Mouse (Mus musculus) liver, embryonic 12.5 days (tissue): Measurements from ENCODE around the gene Rhof. TPM values are rescaled to one million over a fixed set of nuclear protein-coding genes. Genes with fewer than 3 reads are reported as not detected.
A peak's percentile ranks its signal among the peaks of the same experiment; 100 is the strongest.
"Not testable (repeated sequence)": the region's sequence is repeated elsewhere in the genome, so short reads cannot be mapped to it uniquely, and the experiment has no call there.

ENCODE experiments used
- ATAC-seq: fragments of 200-750 bp; cut with Nextera tagmentation; 2 replicates; pipeline ENCODE4 v1.8.0; 2017; ENCODE audit warnings: moderate number of reproducible peaks, mild to moderate bottlenecking, moderate library complexity
- H3K27ac ChIP-seq: fragments of 300-500 bp; sonication (generic); 2 replicates; pipeline ENCODE4 v1.5.1; 2016; ENCODE audit warnings: mild to moderate bottlenecking
- H3K27me3 ChIP-seq: fragments of 300-500 bp; sonication (generic); replicated peaks from 2 replicates; pipeline ENCODE4 v1.6.1; 2016; ENCODE audit warnings: mild to moderate bottlenecking, moderate library complexity
- H3K36me3 ChIP-seq: fragments of 300-500 bp; sonication (generic); 2 replicates; pipeline ENCODE4 v1.6.1; 2016; ENCODE audit warnings: mild to moderate bottlenecking, moderate library complexity
- H3K4me1 ChIP-seq: fragments of 300-500 bp; sonication (generic); 2 replicates; pipeline ENCODE4 v1.6.1; 2016
- H3K4me2 ChIP-seq: fragments of 300-500 bp; sonication (generic); 2 replicates; pipeline ENCODE4 v1.6.1; 2016; ENCODE audit warnings: mild to moderate bottlenecking, moderate library complexity
- H3K4me3 ChIP-seq: fragments of 300-500 bp; sonication (generic); 2 replicates; pipeline ENCODE4 v1.5.1; 2016; ENCODE audit warnings: mild to moderate bottlenecking, moderate library complexity
- H3K9ac ChIP-seq: fragments of 300-500 bp; sonication (generic); 2 replicates; pipeline ENCODE4 v1.6.1; 2016; ENCODE audit warnings: mild to moderate bottlenecking, moderate library complexity
- H3K9me3 ChIP-seq: fragments of 300-500 bp; sonication (generic); replicated peaks from 2 replicates; pipeline ENCODE4 v1.6.1; 2016; ENCODE audit warnings: mild to moderate bottlenecking, moderate library complexity
- WGBS: fragments of 180-500 bp; shearing (Covaris S2); methylation state at CpG from one replicate; pipeline ENCODE4 v1.1.7; 2016; ENCODE audit not compliant: insufficient replicate concordance; 5-methylcytosine and 5-hydroxymethylcytosine counted together
- polyA plus RNA-seq: library from polyadenylated mRNA; unstranded; fragments of >200 nt; fragmentation: Nextera tagmentation; extraction: Ambion mirVana; gene quantifications from 2 replicates; pipeline ENCODE4 v1.2.1, GENCODE M21; 2016

Gene Rhof
- polyA plus RNA-seq, 1 experiment from 2014 or later, result 4.8 TPM

DNA sequence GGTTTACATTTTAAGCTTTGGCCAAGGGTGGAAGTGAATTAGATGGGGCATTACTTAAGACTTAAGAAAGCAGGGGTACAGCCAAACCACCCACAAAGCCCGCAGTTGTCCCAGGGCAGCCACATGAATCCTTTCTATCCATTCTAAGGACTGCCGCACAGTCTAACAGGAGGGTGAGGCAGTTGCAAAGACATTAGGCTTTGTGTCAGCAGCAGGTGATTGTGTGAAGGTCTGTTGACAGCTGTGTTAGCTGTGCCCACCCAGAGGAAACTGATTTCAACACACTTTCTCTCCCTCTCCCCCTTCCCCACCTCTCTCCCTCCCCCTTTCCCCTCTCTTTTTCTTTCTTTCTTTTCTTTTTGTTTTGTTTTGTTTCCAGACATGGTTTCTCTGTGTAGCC, 63.8 kb downstream of the Rhof start:
- Histone ChIP-seq H3K36me3 (no peaks in the 10 kb centered on the region), H3K4me1 (peaks cover 9% of the 10 kb centered on the region), H3K27ac (no peak overlapping the region), H3K27me3 (no peaks in the 10 kb centered on the region), H3K4me3 (no peak overlapping the region), H3K4me2 (no peak overlapping the region), H3K9me3 (no peaks in the 10 kb centered on the region), H3K9ac (no peak overlapping the region)
- no peak for ATAC-seq
- 95% methylated on average over 2 of the region's 2 CpGs for WGBS

DNA sequence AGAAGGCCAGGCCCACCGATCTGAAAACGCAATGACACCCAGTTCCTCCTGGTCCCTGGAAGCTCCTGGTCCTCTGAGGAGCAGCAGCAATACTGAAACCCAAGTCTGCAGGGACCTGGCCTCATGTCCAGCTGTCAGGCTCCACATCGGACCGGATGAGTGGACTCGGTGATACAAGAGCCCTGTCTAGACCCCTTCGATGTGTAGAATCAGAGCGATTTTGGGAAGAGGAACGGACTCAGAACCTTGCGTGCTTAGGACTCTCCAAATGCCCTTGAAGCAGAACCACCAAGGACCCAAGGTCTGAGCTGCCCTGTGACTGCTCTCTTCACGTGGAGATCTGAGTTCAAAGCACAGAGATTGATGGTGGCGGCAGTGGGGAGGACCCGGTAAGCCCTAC, 64.4 kb downstream of the Rhof start, which contains the start of gene Tmem120b:
Tmem120b (plus strand) TSS at position 301 of the 400 bp plus-strand sequence.
- Histone ChIP-seq H3K27me3 (no peaks in the 10 kb centered on the region), H3K9ac (no peak within 1 kb of the TSS; the same call in 1 of the 2 replicates), H3K9me3 (no peaks in the 10 kb centered on the region), H3K4me1 (peaks cover 9% of the 10 kb centered on the region), H3K36me3 (no peaks in the 10 kb centered on the region), H3K27ac (peak within 1 kb of the TSS; percentile 53), H3K4me2 (peak within 1 kb of the TSS; percentile 14; the same call in 1 of the 2 replicates), H3K4me3 (no peak within 1 kb of the TSS)
- WGBS, result 83% methylated on average over 12 of the region's 12 CpGs
- ATAC-seq, result no peak

- Histone ChIP-seq H3K9me3 (no peaks in the 10 kb centered on the region), H3K4me3 (no peak overlapping the region), H3K36me3 (no peaks in the 10 kb centered on the region), H3K4me2 (peak overlapping the region; percentile 14; the same call in 1 of the 2 replicates), H3K9ac (no peak overlapping the region; the same call in 1 of the 2 replicates), H3K27me3 (no peaks in the 10 kb centered on the region), H3K4me1 (peaks cover 9% of the 10 kb centered on the region), H3K27ac (peak overlapping the region; percentile 53)
- ATAC-seq, result peak; percentile 79
- WGBS, result 16% methylated on average over 6 of the region's 6 CpGs
Measured at GRCm38 (mm10) chr5:123067395-123067995, 65.0 kb downstream of the Rhof start.

DNA sequence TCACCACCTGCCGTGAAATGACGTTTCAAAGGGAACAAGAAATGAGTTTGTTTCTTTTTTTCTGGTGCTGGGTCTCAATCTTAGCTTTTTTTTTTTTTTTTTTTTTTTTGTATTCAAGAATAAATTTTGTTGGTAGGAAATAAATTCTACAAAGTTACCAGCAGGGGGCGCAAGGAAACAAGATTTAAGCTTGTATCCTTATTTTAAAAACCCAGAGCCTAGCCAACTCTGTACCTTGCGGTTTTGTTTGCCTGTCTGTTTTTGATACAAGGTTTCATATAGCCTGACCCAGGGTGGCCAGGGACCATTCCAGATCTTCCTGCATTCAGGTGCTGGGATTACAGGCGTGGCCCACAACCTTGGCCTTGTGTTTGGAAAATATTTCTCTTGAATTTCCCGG, 68.3 kb downstream of the Rhof start:
- no peaks in the 10 kb centered on the region for H3K36me3 ChIP-seq
- H3K27ac ChIP-seq, result no peak overlapping the region; the same call in 1 of the 2 replicates
- no peak overlapping the region for H3K4me3 ChIP-seq
- 31% methylated on average over 6 of the region's 6 CpGs for WGBS
- ATAC-seq, result no peak
- H3K9ac ChIP-seq, result no peak overlapping the region
- H3K4me1 ChIP-seq, result peaks cover 17% of the 10 kb centered on the region
- H3K27me3 ChIP-seq, result no peaks in the 10 kb centered on the region
- H3K9me3 ChIP-seq, result no peaks in the 10 kb centered on the region
- H3K4me2 ChIP-seq, result no peak overlapping the region

DNA sequence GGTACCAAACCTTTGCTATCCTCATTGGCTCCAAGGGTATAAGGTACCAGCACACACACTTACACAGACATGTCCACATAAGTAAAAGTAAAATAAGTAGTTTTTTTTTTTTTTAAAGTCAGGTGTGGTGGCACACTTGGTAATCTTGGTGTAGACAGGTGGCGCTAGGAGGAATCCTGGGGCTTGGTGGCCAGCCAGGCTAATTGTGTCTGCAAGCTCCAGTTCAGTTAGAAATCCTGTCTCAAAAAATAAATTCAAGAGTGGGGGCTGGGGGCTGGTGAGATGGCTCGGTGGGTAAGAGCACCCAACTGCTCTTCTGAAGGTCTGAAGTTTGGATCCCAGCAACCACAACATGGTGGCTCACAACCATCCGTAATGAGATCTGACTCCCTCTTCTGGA, 69.4 kb downstream of the Rhof start:
- Histone ChIP-seq H3K27ac (no peak overlapping the region), H3K9me3 (no peaks in the 10 kb centered on the region), H3K27me3 (no peaks in the 10 kb centered on the region), H3K4me3 (no peak overlapping the region), H3K4me2 (no peak overlapping the region), H3K9ac (no peak overlapping the region), H3K4me1 (peaks cover 27% of the 10 kb centered on the region), H3K36me3 (no peaks in the 10 kb centered on the region)
- WGBS, result 88% methylated on average over 3 of the region's 3 CpGs
- ATAC-seq, result no peak

DNA sequence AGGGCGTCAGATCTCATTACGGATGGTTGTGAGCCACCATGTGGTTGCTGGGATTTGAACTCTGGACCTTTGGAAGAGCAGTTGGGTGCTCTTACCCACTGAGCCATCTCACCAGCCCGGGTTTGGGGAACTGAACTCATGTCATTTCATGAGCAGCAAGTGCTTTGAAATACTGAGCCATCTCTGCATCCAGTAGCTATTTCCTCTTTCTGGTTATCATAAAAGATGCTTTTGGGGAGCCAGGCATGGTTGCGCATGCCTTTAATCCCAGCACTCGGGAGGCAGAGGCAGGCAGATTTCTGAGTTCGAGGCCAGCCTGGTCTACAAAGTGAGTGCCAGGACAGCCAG, 71.1 kb downstream of the Rhof start:
- not testable (repeated sequence) for H3K9me3 ChIP-seq, H3K4me2 ChIP-seq, H3K9ac ChIP-seq, H3K4me3 ChIP-seq, H3K36me3 ChIP-seq, H3K27me3 ChIP-seq, H3K27ac ChIP-seq, ATAC-seq
- H3K4me1 ChIP-seq, result peaks cover 26% of the 10 kb centered on the region
- WGBS, result 64% methylated on average over 6 of the region's 6 CpGs

DNA sequence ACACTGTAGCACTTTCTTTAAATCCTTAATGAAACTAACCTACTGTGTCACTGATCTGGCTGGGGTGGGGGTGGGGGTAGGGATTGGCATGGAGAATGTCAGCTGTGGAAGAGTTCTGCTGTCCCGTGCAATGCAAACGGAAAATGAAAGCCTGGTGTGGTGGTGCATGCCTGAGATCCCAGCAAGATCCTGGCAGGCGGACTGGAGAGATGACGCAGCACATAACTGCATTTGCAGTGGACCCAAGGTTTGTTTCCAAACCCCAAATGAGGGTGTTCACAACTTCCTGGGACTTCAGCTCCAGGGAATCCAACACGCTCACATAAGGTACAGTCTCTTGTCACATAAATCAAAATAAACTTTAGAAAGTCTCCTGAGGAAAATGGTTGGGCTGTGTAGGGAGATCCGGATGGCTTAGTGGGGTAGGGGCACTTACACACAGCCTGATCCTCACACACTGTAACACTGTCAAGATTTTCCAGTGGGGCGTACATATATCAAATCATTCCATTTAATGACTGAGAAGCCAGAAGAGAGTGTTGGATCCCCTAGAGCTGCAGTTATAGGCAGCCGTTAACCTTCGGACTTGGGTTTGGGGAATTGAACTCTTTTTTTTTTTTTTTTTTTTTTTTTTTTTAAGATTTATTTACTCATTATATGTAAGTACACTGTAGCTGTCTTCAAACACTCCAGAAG, 71.6 kb downstream of the Rhof start:
- no peaks in the 10 kb centered on the region for H3K27me3 ChIP-seq
- no peak overlapping the region for H3K4me2 ChIP-seq
- no peak overlapping the region; the same call in 1 of the 2 replicates for H3K27ac ChIP-seq
- no peak for ATAC-seq
- H3K9ac ChIP-seq, result no peak overlapping the region
- no peaks in the 10 kb centered on the region for H3K36me3 ChIP-seq
- no peak overlapping the region for H3K4me3 ChIP-seq
- 77% methylated on average over 9 of the region's 9 CpGs for WGBS
- H3K4me1 ChIP-seq, result peaks cover 26% of the 10 kb centered on the region
- H3K9me3 ChIP-seq, result no peaks in the 10 kb centered on the region

GRCm38 (mm10) chr5:123059757-123060520, 72.6 kb downstream of the Rhof start:
- WGBS, result 41% methylated on average over 14 of the region's 14 CpGs
- Histone ChIP-seq H3K4me2 (peak overlapping the region; percentile 27; the same call in 1 of the 2 replicates), H3K4me3 (no peak overlapping the region), H3K36me3 (no peaks in the 10 kb centered on the region), H3K27me3 (no peaks in the 10 kb centered on the region), H3K9me3 (no peaks in the 10 kb centered on the region), H3K4me1 (peaks cover 26% of the 10 kb centered on the region), H3K27ac (no peak overlapping the region; the same call in 1 of the 2 replicates), H3K9ac (peak overlapping the region; percentile 39; the same call in 1 of the 2 replicates)
- no peak for ATAC-seq

GRCm38 (mm10) chr5:123058251-123059102, 74.0 kb downstream of the Rhof start:
- peak overlapping the region; percentile 82 for H3K27ac ChIP-seq
- no peaks in the 10 kb centered on the region for H3K9me3 ChIP-seq
- H3K4me3 ChIP-seq, result peak overlapping the region; percentile 63
- ATAC-seq, result no peak
- WGBS, result 23% methylated on average over 16 of the region's 16 CpGs
- peaks cover 23% of the 10 kb centered on the region for H3K4me1 ChIP-seq
- no peaks in the 10 kb centered on the region for H3K36me3 ChIP-seq
- H3K4me2 ChIP-seq, result peak overlapping the region; percentile 74
- H3K27me3 ChIP-seq, result no peaks in the 10 kb centered on the region
- H3K9ac ChIP-seq, result peak overlapping the region; percentile 75

GRCm38 (mm10) chr5:123057366-123058250, 74.9 kb downstream of the Rhof start:
- Histone ChIP-seq H3K9me3 (no peaks in the 10 kb centered on the region), H3K4me2 (peak overlapping the region; percentile 74), H3K9ac (peak overlapping the region; percentile 75), H3K27me3 (no peaks in the 10 kb centered on the region), H3K36me3 (no peaks in the 10 kb centered on the region), H3K4me3 (peak overlapping the region; percentile 63), H3K4me1 (peaks cover 23% of the 10 kb centered on the region), H3K27ac (peak overlapping the region; percentile 82)
- 6% methylated on average over 48 of the region's 48 CpGs for WGBS
- peak; percentile 98 for ATAC-seq
